Mouse (Mus musculus) skeletal muscle tissue, adult 2 months (tissue): ENCODE measurements around the gene Phtf1.
A peak's percentile ranks its signal among the peaks of the same experiment; 100 is the strongest.

ENCODE experiments used
- DNase-seq: peaks from one replicate; pipeline ENCODE4 v3.0.0-alpha.2; 2012; ENCODE audit warnings: low read depth, low spot score

Phtf1 gene

DNA sequence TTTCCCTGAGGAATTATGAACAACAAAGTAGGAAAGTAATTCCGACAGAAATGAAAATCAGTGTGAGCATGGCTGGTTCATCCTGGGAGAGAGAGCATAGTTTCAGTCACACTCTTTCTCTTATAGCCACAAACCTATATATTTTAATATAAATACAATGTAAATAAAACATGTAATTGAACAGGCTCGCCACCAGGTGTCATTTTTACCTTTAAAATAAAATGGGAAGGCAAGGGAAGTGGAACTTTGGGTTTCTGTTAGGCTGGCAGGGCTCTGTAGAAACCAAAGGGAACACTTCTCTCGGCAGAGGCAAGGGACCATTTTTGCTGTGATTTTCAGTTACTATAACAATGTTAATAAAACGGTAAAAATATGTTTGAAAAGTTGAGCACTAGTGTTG, 51.5 kb downstream of the Phtf1 start:
- no peak for DNase-seq

GRCm38 (mm10) chr3:104020101-104020500, 52.2 kb downstream of the Phtf1 start:
- DNase-seq: no peak

DNA sequence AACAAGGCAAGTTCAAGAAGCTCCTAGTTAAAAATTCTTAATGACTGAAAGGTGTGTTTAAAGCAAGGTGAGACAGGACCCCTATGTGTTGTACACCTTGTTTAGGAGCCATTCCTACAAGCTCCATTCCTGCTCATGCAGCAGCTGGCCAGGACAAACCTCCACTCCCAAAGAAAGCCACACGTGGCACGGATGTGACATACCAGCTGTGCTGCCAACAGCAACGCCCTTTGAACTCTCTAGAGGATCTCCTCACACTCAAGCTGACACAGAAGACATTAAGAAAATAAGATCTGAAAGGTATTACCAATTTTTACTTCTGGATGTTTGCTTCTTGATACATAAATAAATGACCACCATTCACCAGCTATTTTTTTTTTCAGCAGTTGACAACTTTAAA, 59.0 kb downstream of the Phtf1 start:
- no peak for DNase-seq

GRCm38 (mm10) chr3:104032086-104032485, 64.2 kb downstream of the Phtf1 start:
- DNase-seq: no peak

DNA sequence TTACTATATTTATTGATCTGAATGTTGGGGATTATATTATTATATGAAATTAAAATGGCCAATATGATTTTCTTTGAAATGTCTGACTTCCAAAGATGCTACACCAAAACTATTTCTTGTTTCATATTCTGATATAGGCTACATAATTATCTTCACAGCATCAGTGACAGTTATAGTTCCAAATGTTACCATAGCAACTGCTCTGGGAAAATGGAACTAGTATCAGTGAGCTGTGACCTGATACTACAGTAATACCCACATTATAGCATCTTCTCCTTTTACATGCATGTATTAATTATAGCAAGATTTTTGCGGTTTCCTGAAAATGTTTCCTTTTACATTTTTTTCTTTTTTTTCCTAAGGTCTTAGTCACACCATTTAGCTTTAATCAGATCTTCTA, 64.8 kb downstream of the Phtf1 start:
- no peak for DNase-seq

GRCm38 (mm10) chr3:104059001-104059622, 91.2 kb downstream of the Phtf1 start:
- peak; percentile 2 for DNase-seq

GRCm38 (mm10) chr3:104069395-104069794, 101.5 kb downstream of the Phtf1 start:
- no peak for DNase-seq
